Mouse (Mus musculus) liver, embryonic 14.5 days (tissue): ENCODE measurements around the gene Tm9sf3.

Source experiments
- CTCF ChIP-seq: IDR thresholded peaks from 2 replicates; pipeline ENCODE4 v1.5.1; 2016; ENCODE audit warnings: antibody characterized with exemption, low read depth, control low read depth
- EP300 ChIP-seq: IDR thresholded peaks from 2 replicates; pipeline ENCODE4 v1.6.1; 2016; ENCODE audit warnings: antibody characterized with exemption, low read depth

- TF ChIP-seq CTCF (no peak), EP300 (no peak)
Measured at GRCm38 (mm10) chr19:41279724-41280244, 16.0 kb upstream of the Tm9sf3 start.
